Mouse (Mus musculus): ENCODE data around the gene Ttll13. TPM values are rescaled to one million over a fixed set of nuclear protein-coding genes. Genes with fewer than 3 reads are reported as not detected.

The Ttll13 gene
- total RNA-seq, 2 experiments from 2014 or later: 0.36 to 0.61 TPM

DNA sequence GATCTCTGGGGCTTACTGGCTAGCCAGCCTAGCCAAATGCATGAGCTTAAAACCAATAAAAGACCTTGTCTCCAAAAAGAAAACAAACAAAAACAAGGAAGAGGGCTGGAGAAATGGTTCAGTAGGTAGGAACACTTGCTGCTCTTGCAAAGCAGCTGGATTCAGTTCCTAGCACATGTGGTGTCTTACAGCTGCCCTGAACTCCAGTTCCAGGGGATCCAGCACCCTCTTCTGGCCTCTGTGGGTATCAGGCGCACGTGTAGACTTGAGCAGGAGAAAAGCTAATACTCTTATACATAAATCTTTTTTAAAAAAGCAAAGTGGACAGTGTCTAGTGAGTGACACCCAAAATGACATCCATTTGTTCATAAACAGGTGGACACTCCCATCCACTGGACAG, 55.3 kb downstream of the Ttll13 start:
- DNase-seq (ENCODE audit: low spot score in 2 of 2): no peak

DNA sequence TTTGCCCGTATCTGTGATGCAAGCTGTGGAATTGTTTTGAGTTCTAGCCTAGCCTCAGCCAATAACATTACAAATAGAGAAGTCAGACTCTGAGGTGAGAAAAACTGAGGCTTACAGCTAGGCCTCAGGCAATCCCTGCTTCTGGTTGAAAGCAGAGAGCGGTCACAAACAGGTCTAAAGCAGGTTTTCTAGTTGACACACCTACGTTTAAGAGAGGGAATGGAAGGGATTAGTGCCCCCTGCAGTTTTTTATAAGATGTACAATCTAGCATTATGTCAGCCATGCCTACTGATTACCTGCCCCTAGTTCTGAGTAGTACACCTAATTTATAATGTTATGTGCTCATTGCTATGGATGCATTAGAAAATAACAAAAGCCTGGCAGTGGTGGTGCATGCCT, 61.6 kb downstream of the Ttll13 start:
- DNase-seq (ENCODE audit: low spot score in 2 of 2): no peak

Other genes with a start within 250 kb of the Ttll13 start
- gene Zfp710, start 221.6 kb upstream of the Ttll13 start, total RNA-seq (2021): 10 to 100 TPM; 17.5 to 18.1 TPM
- 100 to 1,000 TPM; 433 to 473 TPM for gene Idh2, start 131.0 kb upstream of the Ttll13 start, total RNA-seq (2021)
- gene Sema4b, start 59.5 kb upstream of the Ttll13 start, total RNA-seq (2021): 1 to 10 TPM; 5.4 to 5.6 TPM
- 10 to 100 TPM; 21.1 to 21.2 TPM for gene Cib1, start 13.6 kb upstream of the Ttll13 start, total RNA-seq (2021)
- 1 to 10 TPM; 1.7 to 1.9 TPM for gene Gdpgp1, start 13.5 kb upstream of the Ttll13 start, total RNA-seq (2021)
- 10 to 100 TPM; 24.4 to 24.6 TPM for gene Ngrn, start 14.8 kb downstream of the Ttll13 start, total RNA-seq (2021)
- gene Vps33b, start 23.3 kb downstream of the Ttll13 start, total RNA-seq (2021): 1 to 10 TPM; 7.9 to 8.1 TPM
- gene Prc1, start 48.1 kb downstream of the Ttll13 start, total RNA-seq (2021): 10 to 100 TPM; 40.0 to 41.4 TPM
- gene Rccd1, start 78.1 kb downstream of the Ttll13 start, total RNA-seq (2021): 10 to 100 TPM in 1 of 2 experiments, 1 to 10 TPM in 1; 9.4 to 10.4 TPM
- gene Unc45a, start 94.6 kb downstream of the Ttll13 start, total RNA-seq (2021): 10 to 100 TPM; 18.4 to 19.4 TPM
- gene Hddc3, start 96.7 kb downstream of the Ttll13 start, total RNA-seq (2021): 10 to 100 TPM; 48.0 to 48.3 TPM
- 10 to 100 TPM; 87.2 to 91.1 TPM for gene Man2a2, start 125.0 kb downstream of the Ttll13 start, total RNA-seq (2021)
- 10 to 100 TPM; 16.7 to 18.1 TPM for gene Fes, start 141.6 kb downstream of the Ttll13 start, total RNA-seq (2021)
- 10 to 100 TPM; 73.8 to 77.6 TPM for gene Furin, start 159.1 kb downstream of the Ttll13 start, total RNA-seq (2021)